Mouse (Mus musculus): Measurements from ENCODE around the gene Skap1. TPM values are rescaled to one million over a fixed set of nuclear protein-coding genes. Genes with fewer than 3 reads are reported as not detected.

Gene Skap1
- polyA plus RNA-seq, 1 experiment from 2014 or later = 0.23 TPM

DNA sequence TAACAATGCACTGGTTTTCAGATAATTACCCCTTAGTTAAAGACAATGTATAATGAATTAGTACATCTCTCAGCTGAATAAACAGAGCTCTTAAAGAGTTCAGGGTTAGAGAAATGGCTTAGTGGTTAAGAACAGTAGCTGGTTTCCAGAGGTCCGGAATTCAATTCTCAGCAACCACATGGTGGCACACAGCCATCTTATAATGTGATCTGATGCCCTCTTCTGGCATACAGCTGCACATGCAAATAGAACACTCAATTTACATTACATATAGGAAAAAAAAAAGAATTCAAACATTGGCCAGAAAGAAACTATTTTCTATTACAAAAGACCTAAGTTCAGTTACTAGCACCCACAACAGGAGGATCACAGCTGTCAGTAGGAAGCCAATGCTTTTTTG, 332.2 kb downstream of the Skap1 start:
- Histone ChIP-seq H3K4me3 (ENCODE audit: control insufficient read depth in 1 of 2, insufficient read depth in 1 of 2, low read depth in 1 of 2, low read length in 2 of 2) (no peak overlapping the region), H3K27ac (replicated peaks in 1 of 2; ENCODE audit: control insufficient read depth in 1 of 2, insufficient read depth in 1 of 2, low read depth in 2 of 2, low read length in 2 of 2) (no peak overlapping the region), H3K4me1 (ENCODE audit: control insufficient read depth in 2 of 2, insufficient read depth in 2 of 2, low read length in 2 of 2) (peaks cover 0 to 11% of the 10 kb centered on the region in 2 experiments; a peak in 1 of 4 replicates), H3K9ac (ENCODE audit: low read length) (no peak overlapping the region), H3K36me3 (ENCODE audit: control insufficient read depth, insufficient read depth, low read length) (peaks cover 57% of the 10 kb centered on the region), H3K27me3 (ENCODE audit: control insufficient read depth, insufficient read depth, low read length) (no peaks in the 10 kb centered on the region), H3K9me3 (ENCODE audit: control insufficient read depth, low read length) (no peaks in the 10 kb centered on the region), H3K4me2 (ENCODE audit: low read length) (no peak overlapping the region)
- 79% methylated on average over 1 of the region's 1 CpGs for WGBS
- no peak for ATAC-seq (ENCODE audit: insufficient number of reproducible peaks, insufficient read depth, low FRiP score, low read depth)

DNA sequence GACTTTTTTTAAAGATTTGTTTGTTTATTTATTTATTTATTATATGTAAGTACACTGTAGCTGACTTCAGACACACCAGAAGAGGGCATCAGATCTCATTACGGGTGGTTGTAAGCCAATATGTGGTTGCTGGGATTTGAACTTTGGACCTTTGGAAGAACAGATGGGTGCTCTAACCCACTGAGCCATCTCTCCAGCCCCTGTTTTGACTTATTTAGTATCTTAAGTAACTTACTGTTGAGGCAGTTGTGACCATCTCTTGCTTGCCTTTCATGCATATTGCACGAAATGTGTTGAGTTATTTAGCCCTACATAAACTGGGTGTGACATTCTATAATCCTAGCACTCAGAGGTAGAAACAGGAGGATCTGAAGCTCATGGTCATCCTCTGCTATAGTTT, 335.1 kb downstream of the Skap1 start:
- H3K4me3 ChIP-seq (ENCODE audit: control insufficient read depth in 1 of 2, insufficient read depth in 1 of 2, low read depth in 1 of 2, low read length in 2 of 2) = no peak overlapping the region
- no peak overlapping the region for H3K27ac ChIP-seq (replicated peaks in 1 of 2; ENCODE audit: control insufficient read depth in 1 of 2, insufficient read depth in 1 of 2, low read depth in 2 of 2, low read length in 2 of 2)
- no peak overlapping the region for H3K4me2 ChIP-seq (ENCODE audit: low read length)
- H3K9me3 ChIP-seq (ENCODE audit: control insufficient read depth, low read length) = no peaks in the 10 kb centered on the region
- H3K9ac ChIP-seq (ENCODE audit: low read length) = no peak overlapping the region
- no peaks in the 10 kb centered on the region for H3K27me3 ChIP-seq (ENCODE audit: control insufficient read depth, insufficient read depth, low read length)
- 0 out of 4 replicates have a peak, but pooled peaks cover 0 to 3% of the 10 kb centered on the region in 2 experiments for H3K4me1 ChIP-seq (ENCODE audit: control insufficient read depth in 2 of 2, insufficient read depth in 2 of 2, low read length in 2 of 2)
- H3K36me3 ChIP-seq (ENCODE audit: control insufficient read depth, insufficient read depth, low read length) = peaks cover 80% of the 10 kb centered on the region
- WGBS = 95% methylated on average over 2 of the region's 2 CpGs
- ATAC-seq (ENCODE audit: insufficient number of reproducible peaks, insufficient read depth, low FRiP score, low read depth) = no peak

GRCm38 (mm10) chr11:96805606-96806005, 341.2 kb downstream of the Skap1 start:
- 91% methylated on average over 5 of the region's 5 CpGs for WGBS
- Histone ChIP-seq H3K36me3 (ENCODE audit: control insufficient read depth, insufficient read depth, low read length) (peaks cover 98% of the 10 kb centered on the region), H3K4me2 (ENCODE audit: low read length) (no peak overlapping the region), H3K27me3 (ENCODE audit: control insufficient read depth, insufficient read depth, low read length) (no peaks in the 10 kb centered on the region), H3K27ac (replicated peaks in 1 of 2; ENCODE audit: control insufficient read depth in 1 of 2, insufficient read depth in 1 of 2, low read depth in 2 of 2, low read length in 2 of 2) (no peak overlapping the region), H3K9ac (ENCODE audit: low read length) (no peak overlapping the region), H3K4me3 (ENCODE audit: control insufficient read depth in 1 of 2, insufficient read depth in 1 of 2, low read depth in 1 of 2, low read length in 2 of 2) (no peak overlapping the region), H3K4me1 (ENCODE audit: control insufficient read depth in 2 of 2, insufficient read depth in 2 of 2, low read length in 2 of 2) (no peaks in the 10 kb centered on the region), H3K9me3 (ENCODE audit: control insufficient read depth, low read length) (no peaks in the 10 kb centered on the region)
- ATAC-seq (ENCODE audit: insufficient number of reproducible peaks, insufficient read depth, low FRiP score, low read depth) = no peak

GRCm38 (mm10) chr11:96808066-96808465, 343.7 kb downstream of the Skap1 start:
- Histone ChIP-seq H3K4me1 (ENCODE audit: control insufficient read depth in 2 of 2, insufficient read depth in 2 of 2, low read length in 2 of 2) (no peaks in the 10 kb centered on the region), H3K27me3 (ENCODE audit: control insufficient read depth, insufficient read depth, low read length) (no peaks in the 10 kb centered on the region), H3K4me2 (ENCODE audit: low read length) (no peak overlapping the region), H3K9ac (ENCODE audit: low read length) (no peak overlapping the region), H3K36me3 (ENCODE audit: control insufficient read depth, insufficient read depth, low read length) (peaks cover 98% of the 10 kb centered on the region), H3K4me3 (ENCODE audit: control insufficient read depth in 1 of 2, insufficient read depth in 1 of 2, low read depth in 1 of 2, low read length in 2 of 2) (no peak overlapping the region), H3K27ac (replicated peaks in 1 of 2; ENCODE audit: control insufficient read depth in 1 of 2, insufficient read depth in 1 of 2, low read depth in 2 of 2, low read length in 2 of 2) (no peak overlapping the region), H3K9me3 (ENCODE audit: control insufficient read depth, low read length) (no peaks in the 10 kb centered on the region)
- 43% methylated on average over 1 of the region's 1 CpGs for WGBS
- ATAC-seq (ENCODE audit: insufficient number of reproducible peaks, insufficient read depth, low FRiP score, low read depth) = no peak

Other genes with a start within 250 kb of the Skap1 start
- not detected in 2 replicates for gene Hoxb9, start 193.1 kb upstream of the Skap1 start, polyA plus RNA-seq (2014; fragmentation: Nextera tagmentation; extraction: Ambion mirVana)
- not detected in 2 replicates for gene Hoxb8, start 182.7 kb upstream of the Skap1 start, polyA plus RNA-seq (2014; fragmentation: Nextera tagmentation; extraction: Ambion mirVana)
- gene Hoxb7, start 178.0 kb upstream of the Skap1 start, polyA plus RNA-seq (2014; fragmentation: Nextera tagmentation; extraction: Ambion mirVana) = 0.36 TPM in 1 of 2 replicates, not detected in the other
- not detected in 2 replicates for gene Hoxb6, start 172.1 kb upstream of the Skap1 start, polyA plus RNA-seq (2014; fragmentation: Nextera tagmentation; extraction: Ambion mirVana)
- gene Hoxb5, start 161.3 kb upstream of the Skap1 start, polyA plus RNA-seq (2014; fragmentation: Nextera tagmentation; extraction: Ambion mirVana) = 0.27 TPM in 1 of 2 replicates, not detected in the other
- gene Hoxb4, start 146.3 kb upstream of the Skap1 start, polyA plus RNA-seq (2014; fragmentation: Nextera tagmentation; extraction: Ambion mirVana) = 0.09 and 0.15 TPM in 2 replicates
- 0.31 and 0.43 TPM in 2 replicates for gene Hoxb3, start 141.3 kb upstream of the Skap1 start, polyA plus RNA-seq (2014; fragmentation: Nextera tagmentation; extraction: Ambion mirVana)
- gene Hoxb2, start 114.1 kb upstream of the Skap1 start, polyA plus RNA-seq (2014; fragmentation: Nextera tagmentation; extraction: Ambion mirVana) = 2.0 and 2.9 TPM in 2 replicates
- 0.09 TPM in 1 of 2 replicates, not detected in the other for gene Hoxb1, start 98.8 kb upstream of the Skap1 start, polyA plus RNA-seq (2014; fragmentation: Nextera tagmentation; extraction: Ambion mirVana)